Mouse (Mus musculus) megakaryocyte, embryonic 14.5 days (primary cell): Measurements from ENCODE around the gene Cdipt. TPM values are rescaled to one million over a fixed set of nuclear protein-coding genes. Genes with fewer than 3 reads are reported as not detected.

Source experiments
- H3K27me3 ChIP-seq: replicated peaks from 2 replicates; pipeline ENCODE3; 2012; ENCODE audit warnings: inconsistent platforms
- H3K36me3 ChIP-seq: replicated peaks from 2 replicates; pipeline ENCODE3; 2012; ENCODE audit warnings: low read length, inconsistent platforms, mixed read lengths
- H3K4me1 ChIP-seq: 2 replicates; pipeline ENCODE4 v1.6.1; 2012; ENCODE audit warnings: inconsistent platforms
- H3K4me3 ChIP-seq: replicated peaks from 2 replicates; pipeline ENCODE3; 2012; ENCODE audit warnings: moderate library complexity, mild to moderate bottlenecking, inconsistent platforms
- H3K9me3 ChIP-seq: 2 replicates; pipeline ENCODE4 v1.6.1; 2012; ENCODE audit warnings: inconsistent platforms
- FLI1 ChIP-seq: IDR thresholded peaks from 2 replicates; pipeline ENCODE4 v1.6.1; 2012; ENCODE audit warnings: low read length, inconsistent platforms, mixed read lengths
- GATA1 ChIP-seq: IDR thresholded peaks from 3 replicates; pipeline ENCODE4 v1.6.1; 2012; ENCODE audit warnings: mixed read lengths, low read length, inconsistent platforms, borderline replicate concordance
- polyA plus RNA-seq: library from polyadenylated mRNA; stranded (reverse); fragments of >175 nt; gene quantifications from 2 replicates; pipeline ENCODE4 v1.2.3, GENCODE M21; 2012; ENCODE audit warnings: low replicate concordance; ENCODE audit not compliant: insufficient read depth

The Cdipt gene
- polyA plus RNA-seq, 1 experiment: 211 TPM

DNA sequence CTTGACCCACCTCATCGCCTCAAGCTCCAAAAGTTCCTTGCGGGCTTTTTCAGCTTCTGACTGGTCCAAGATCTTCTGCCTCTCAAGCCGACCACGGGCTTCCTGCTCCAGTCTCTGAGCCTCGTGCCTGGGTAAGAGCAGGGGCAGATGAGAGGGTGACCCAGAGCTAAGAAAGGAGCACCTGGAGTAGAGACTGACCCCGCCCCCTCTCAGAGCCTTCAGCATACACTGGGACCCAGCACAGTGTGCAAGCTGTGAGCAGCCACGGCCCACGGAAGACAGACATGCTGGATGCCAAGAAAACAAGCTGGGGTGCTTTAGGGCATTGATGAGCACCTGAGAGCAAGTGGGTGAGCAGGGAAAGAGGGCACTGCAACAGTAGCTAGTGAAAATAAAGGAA, 13.1 kb downstream of the Cdipt start:
- Histone ChIP-seq H3K36me3 (peaks cover 89% of the 10 kb centered on the region), H3K4me3 (no peak overlapping the region), H3K9me3 (no peaks in the 10 kb centered on the region), H3K4me1 (0 out of 2 replicates have a peak, but pooled peaks cover 3% of the 10 kb centered on the region), H3K27me3 (no peaks in the 10 kb centered on the region)
- TF ChIP-seq FLI1 (no peak), GATA1 (no peak)

GRCm38 (mm10) chr7:126996449-126996848, 20.7 kb downstream of the Cdipt start:
- peaks cover 91% of the 10 kb centered on the region for H3K36me3 ChIP-seq
- H3K4me3 ChIP-seq: no peak overlapping the region
- H3K4me1 ChIP-seq: peaks cover 35% of the 10 kb centered on the region
- no peaks in the 10 kb centered on the region for H3K27me3 ChIP-seq
- TF ChIP-seq GATA1 (no peak), FLI1 (no peak)
- H3K9me3 ChIP-seq: peaks cover 7% of the 10 kb centered on the region; the same call in 1 of the 2 replicates

DNA sequence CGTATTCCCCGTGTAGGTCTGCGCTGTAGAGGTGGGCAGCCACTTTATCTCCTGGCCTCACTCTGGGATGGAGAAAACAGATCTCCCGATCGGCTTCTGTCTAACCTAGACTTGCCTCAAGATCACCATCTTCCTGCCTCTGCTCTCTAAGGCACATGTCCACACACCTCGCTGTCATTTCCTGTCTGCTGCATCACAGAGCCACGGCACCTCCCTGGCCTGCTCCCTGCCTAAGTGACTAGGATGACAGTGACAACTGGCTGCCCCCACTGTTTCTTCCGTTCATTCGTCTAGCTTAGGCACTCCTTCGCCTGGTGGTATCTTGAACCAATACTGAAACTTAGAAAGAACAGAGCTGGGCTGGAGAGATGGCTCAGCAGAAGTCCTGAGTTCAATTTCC, 23.9 kb downstream of the Cdipt start:
- Histone ChIP-seq H3K4me1 (peaks cover 60% of the 10 kb centered on the region), H3K27me3 (no peaks in the 10 kb centered on the region), H3K4me3 (peak overlapping the region; percentile 69), H3K36me3 (peaks cover 82% of the 10 kb centered on the region), H3K9me3 (peaks cover 7% of the 10 kb centered on the region; the same call in 1 of the 2 replicates)
- TF ChIP-seq FLI1 (no peak), GATA1 (no peak)

DNA sequence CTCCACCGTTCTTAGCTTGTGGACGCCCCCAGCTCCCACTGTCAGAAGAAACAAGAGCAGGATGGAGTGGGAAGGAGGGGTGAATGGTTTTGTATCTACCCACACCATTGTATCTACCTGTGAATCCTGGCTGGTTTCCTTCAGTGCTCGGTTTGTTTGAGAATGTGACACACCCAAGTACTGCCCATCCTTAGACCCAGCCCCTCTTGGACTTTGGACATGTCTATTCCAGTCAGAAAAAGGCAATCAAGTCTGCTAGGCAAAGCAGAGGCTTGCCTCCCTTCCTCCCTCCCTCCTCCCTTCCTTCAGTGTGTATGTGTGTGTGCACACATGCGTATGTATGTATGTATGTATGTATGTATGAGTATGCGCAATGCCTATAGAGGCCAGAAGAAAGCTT, 27.9 kb downstream of the Cdipt start:
- TF ChIP-seq FLI1 (no peak), GATA1 (no peak)
- Histone ChIP-seq H3K36me3 (peaks cover 52% of the 10 kb centered on the region), H3K27me3 (no peaks in the 10 kb centered on the region), H3K4me1 (peaks cover 87% of the 10 kb centered on the region), H3K9me3 (no peaks in the 10 kb centered on the region), H3K4me3 (no peak overlapping the region)

- H3K4me3 ChIP-seq: no peak overlapping the region
- TF ChIP-seq FLI1 (no peak), GATA1 (no peak)
- H3K9me3 ChIP-seq: no peaks in the 10 kb centered on the region
- H3K36me3 ChIP-seq: peaks cover 48% of the 10 kb centered on the region
- no peaks in the 10 kb centered on the region for H3K27me3 ChIP-seq
- H3K4me1 ChIP-seq: peaks cover 87% of the 10 kb centered on the region
Observed at GRCm38 (mm10) chr7:127004122-127004875, 28.6 kb downstream of the Cdipt start.

GRCm38 (mm10) chr7:127007313-127008024, 31.8 kb downstream of the Cdipt start:
- TF ChIP-seq GATA1: no peak
- TF ChIP-seq FLI1: no peak
- no peaks in the 10 kb centered on the region for H3K27me3 ChIP-seq
- H3K36me3 ChIP-seq: peaks cover 50% of the 10 kb centered on the region
- H3K9me3 ChIP-seq: no peaks in the 10 kb centered on the region
- H3K4me3 ChIP-seq: peak overlapping the region; percentile 67
- peaks cover 92% of the 10 kb centered on the region for H3K4me1 ChIP-seq

DNA sequence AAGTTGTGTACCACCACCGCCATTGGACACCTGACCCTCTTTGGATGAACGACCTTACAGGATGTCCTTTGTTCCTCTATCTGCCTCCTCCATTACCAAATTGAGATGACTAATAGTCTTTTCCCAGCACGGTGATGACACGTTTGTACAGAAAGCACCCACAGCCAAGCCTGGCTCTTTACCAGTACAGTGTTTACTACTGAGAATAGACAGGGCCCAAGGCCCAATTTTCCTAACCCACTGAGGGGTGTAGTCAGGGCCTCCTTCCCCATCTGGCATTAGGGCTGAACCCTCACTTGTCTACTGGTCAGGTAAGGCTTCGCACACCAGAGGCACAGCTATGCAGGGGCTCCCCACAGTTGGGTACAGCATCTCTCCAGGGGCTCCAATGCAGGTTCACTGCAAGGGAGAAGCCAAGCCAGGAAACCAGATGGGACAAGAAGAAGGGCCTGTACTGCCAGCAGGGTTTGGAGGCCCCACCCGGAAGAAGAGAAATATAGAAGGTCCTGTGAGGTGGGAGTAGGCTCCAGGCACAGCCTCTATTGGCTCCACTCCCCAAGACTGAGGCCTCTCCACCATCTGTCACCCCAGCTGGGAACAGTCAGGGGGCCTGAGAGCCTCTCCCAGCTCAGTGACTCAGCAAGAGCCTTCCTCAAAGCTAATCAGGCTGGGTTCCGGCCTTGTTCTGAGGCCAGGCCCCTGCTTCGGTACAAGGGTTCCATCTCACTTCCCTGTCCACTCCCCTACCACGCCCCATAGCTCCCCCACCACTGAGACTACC, 32.7 kb downstream of the Cdipt start:
- Histone ChIP-seq H3K9me3 (no peaks in the 10 kb centered on the region), H3K36me3 (peaks cover 57% of the 10 kb centered on the region), H3K27me3 (no peaks in the 10 kb centered on the region), H3K4me3 (peak overlapping the region; percentile 88), H3K4me1 (peaks cover 92% of the 10 kb centered on the region)
- TF ChIP-seq FLI1 (no peak), GATA1 (no peak)

GRCm38 (mm10) chr7:127009307-127010085, 33.8 kb downstream of the Cdipt start:
- H3K9me3 ChIP-seq: no peaks in the 10 kb centered on the region
- peaks cover 86% of the 10 kb centered on the region for H3K4me1 ChIP-seq
- peaks cover 52% of the 10 kb centered on the region for H3K36me3 ChIP-seq
- H3K4me3 ChIP-seq: peak overlapping the region; percentile 88
- no peak for TF ChIP-seq FLI1
- no peak for TF ChIP-seq GATA1
- H3K27me3 ChIP-seq: no peaks in the 10 kb centered on the region

DNA sequence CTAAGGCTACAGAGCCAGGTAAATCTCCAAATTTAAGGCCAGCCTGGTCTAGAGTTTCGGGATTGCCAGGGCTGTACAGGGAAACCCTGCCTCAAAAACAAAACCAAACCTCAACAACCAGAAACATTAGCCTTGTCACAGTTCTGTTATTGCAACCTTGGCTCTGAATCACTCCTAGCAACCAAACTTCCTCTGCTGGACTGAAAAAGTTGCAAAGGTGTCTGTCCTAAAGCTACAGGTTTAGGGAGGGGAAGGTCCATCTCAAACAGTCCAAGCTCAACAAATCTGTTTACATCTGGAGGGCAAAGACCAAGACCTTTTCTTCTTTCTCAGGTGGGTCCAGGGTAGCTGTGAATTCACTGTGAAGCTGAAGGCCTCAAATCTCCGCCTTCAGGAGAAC, 35.3 kb downstream of the Cdipt start:
- Histone ChIP-seq H3K9me3 (no peaks in the 10 kb centered on the region), H3K4me3 (peak overlapping the region; percentile 56), H3K27me3 (no peaks in the 10 kb centered on the region), H3K36me3 (peaks cover 60% of the 10 kb centered on the region), H3K4me1 (peaks cover 93% of the 10 kb centered on the region)
- no peak for TF ChIP-seq GATA1
- TF ChIP-seq FLI1: no peak
